Mouse (Mus musculus): ENCODE data around the gene Clec2d. TPM values are rescaled to one million over a fixed set of nuclear protein-coding genes. Genes with fewer than 3 reads are reported as not detected.
"Not testable (repeated sequence)": the region's sequence is repeated elsewhere in the genome, so short reads cannot be mapped to it uniquely, and the experiment has no call there.

Clec2d gene
- total and polyA plus RNA-seq, 2 experiments from 2014 or later = 9.7 TPM; not detected in 1

DNA sequence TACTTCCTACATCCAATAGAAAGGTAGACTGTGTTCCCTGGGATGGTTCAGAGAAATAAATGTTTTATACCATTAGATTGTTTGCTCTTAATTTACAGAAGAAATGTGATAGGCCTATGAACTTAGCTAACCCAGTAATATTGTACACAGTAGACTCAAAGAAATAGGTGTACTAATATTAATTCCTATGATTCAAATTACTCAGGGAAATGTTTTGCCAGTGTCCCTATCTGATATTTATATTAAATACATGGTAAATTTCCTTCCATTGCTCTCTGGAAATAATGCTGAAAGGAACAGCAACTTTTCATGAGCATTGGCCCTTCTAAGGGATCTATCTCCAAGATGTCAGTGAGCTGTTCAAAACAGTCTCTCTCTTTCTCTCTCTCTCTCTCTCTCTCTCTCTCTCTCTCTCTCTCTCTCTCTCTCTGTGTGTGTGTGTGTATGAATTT lies 6.8 kb downstream of the Clec2d start:
- H3K36me3 ChIP-seq (ENCODE audit: insufficient read depth) = no peaks in the 10 kb centered on the region
- no peak overlapping the region for H3K4me3 ChIP-seq (ENCODE audit: low read depth, low read length)
- H3K9me3 ChIP-seq (ENCODE audit: low read length) = no peaks in the 10 kb centered on the region
- H3K9ac ChIP-seq = no peak overlapping the region
- DNase-seq (no peak), ATAC-seq (no peak)
- H3K27ac ChIP-seq (ENCODE audit: low read depth, low read length) = no peak overlapping the region
- no peak for TF ChIP-seq CTCF (IDR thresholded peaks at IDR 0.05; ENCODE audit: low read depth)
- H3K27me3 ChIP-seq (ENCODE audit: insufficient read depth, low read length) = no peaks in the 10 kb centered on the region
- no peak overlapping the region for H3K4me2 ChIP-seq (ENCODE audit: low read depth)
- H3K4me1 ChIP-seq (ENCODE audit: insufficient read depth) = no peaks in the 10 kb centered on the region

DNA sequence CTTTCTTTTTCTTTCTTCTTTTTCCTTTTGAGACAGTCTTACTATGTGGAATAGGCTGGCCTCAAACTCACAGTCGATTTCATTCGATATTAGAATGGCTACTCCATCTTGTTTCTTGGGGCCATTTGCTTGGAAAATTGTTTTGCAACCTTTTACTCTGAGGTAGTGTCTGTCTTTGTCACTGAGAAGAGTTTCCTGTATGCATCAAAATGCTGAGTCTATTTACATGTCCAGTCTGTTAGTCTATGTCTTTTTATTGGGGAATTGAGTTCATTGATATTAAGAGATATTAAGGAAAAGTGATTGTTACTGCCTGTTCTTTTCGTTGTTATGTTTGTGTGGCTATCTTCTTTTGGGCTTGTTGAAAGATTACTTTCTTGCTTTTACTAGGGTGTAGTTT lies 7.4 kb downstream of the Clec2d start:
- not testable (repeated sequence) for H3K4me1 ChIP-seq (ENCODE audit: insufficient read depth); H3K27me3 ChIP-seq (ENCODE audit: insufficient read depth, low read length); DNase-seq; H3K9ac ChIP-seq; H3K9me3 ChIP-seq (ENCODE audit: low read length); H3K4me3 ChIP-seq (ENCODE audit: low read depth, low read length); ATAC-seq; H3K4me2 ChIP-seq (ENCODE audit: low read depth); H3K36me3 ChIP-seq (ENCODE audit: insufficient read depth); H3K27ac ChIP-seq (ENCODE audit: low read depth, low read length)
- 93% methylated on average over 3 of the region's 3 CpGs for WGBS

DNA sequence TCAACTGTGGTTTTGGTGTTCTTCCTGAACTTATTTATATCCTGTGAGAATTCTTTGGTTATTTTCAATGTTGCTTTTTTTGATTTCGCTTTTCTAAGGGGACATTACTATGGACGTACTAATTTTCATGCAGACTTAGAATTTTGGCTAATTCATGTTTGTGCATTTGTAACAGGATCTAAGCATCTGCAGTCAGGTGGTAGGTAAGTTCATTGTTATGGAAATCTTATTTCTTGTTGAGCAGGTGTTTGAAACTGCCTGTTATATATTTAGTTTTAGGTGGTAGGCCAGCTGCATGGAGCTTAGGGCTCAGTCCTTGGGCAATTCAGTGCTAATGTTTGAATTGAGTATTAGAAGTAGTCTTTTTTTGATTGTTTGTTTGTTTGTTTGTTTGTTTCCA lies 13.0 kb downstream of the Clec2d start:
- H3K36me3 ChIP-seq (ENCODE audit: insufficient read depth) = no peaks in the 10 kb centered on the region
- no peak overlapping the region for H3K27ac ChIP-seq (ENCODE audit: low read depth, low read length)
- H3K9me3 ChIP-seq (ENCODE audit: low read length) = no peaks in the 10 kb centered on the region
- no peak for ATAC-seq
- no peak overlapping the region for H3K4me2 ChIP-seq (ENCODE audit: low read depth)
- no peak overlapping the region for H3K4me3 ChIP-seq (ENCODE audit: low read depth, low read length)
- no peaks in the 10 kb centered on the region for H3K27me3 ChIP-seq (ENCODE audit: insufficient read depth, low read length)
- 90% methylated on average over 2 of the region's 2 CpGs for WGBS
- no peaks in the 10 kb centered on the region for H3K4me1 ChIP-seq (ENCODE audit: insufficient read depth)
- TF ChIP-seq CTCF (IDR thresholded peaks at IDR 0.05; ENCODE audit: low read depth) = no peak
- no peak overlapping the region for H3K9ac ChIP-seq
- no peak for DNase-seq

DNA sequence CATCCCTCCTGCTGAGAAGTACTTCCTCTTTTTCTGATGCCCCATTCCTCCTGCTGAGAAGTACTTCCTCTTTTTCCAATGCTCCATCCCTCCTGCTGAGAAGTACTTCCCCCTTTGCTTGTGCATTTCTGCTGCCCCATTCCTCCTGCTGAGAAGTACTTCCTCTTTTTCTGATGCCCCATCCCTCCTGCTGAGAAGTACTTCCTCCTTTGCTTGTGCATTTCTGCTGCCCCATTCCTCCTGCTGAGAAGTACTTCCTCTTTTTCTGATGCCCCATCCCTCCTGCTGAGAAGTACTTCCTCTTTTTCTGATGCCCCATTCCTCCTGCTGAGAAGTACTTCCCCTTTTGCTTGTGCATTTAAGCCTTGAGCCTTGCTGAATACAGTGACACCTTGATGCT lies 19.7 kb downstream of the Clec2d start:
- H3K36me3 ChIP-seq (ENCODE audit: insufficient read depth); ATAC-seq; H3K9ac ChIP-seq; DNase-seq; H3K4me3 ChIP-seq (ENCODE audit: low read depth, low read length); H3K27me3 ChIP-seq (ENCODE audit: insufficient read depth, low read length); H3K9me3 ChIP-seq (ENCODE audit: low read length); H3K4me2 ChIP-seq (ENCODE audit: low read depth); H3K27ac ChIP-seq (ENCODE audit: low read depth, low read length); H3K4me1 ChIP-seq (ENCODE audit: insufficient read depth): not testable (repeated sequence)

GRCm38 (mm10) chr6:129202306-129202705 lies 21.9 kb downstream of the Clec2d start:
- Histone ChIP-seq H3K4me2 (ENCODE audit: low read depth) (no peak overlapping the region), H3K9ac (no peak overlapping the region), H3K4me1 (ENCODE audit: insufficient read depth) (no peaks in the 10 kb centered on the region), H3K27me3 (ENCODE audit: insufficient read depth, low read length) (no peaks in the 10 kb centered on the region), H3K36me3 (ENCODE audit: insufficient read depth) (no peaks in the 10 kb centered on the region), H3K9me3 (ENCODE audit: low read length) (no peaks in the 10 kb centered on the region), H3K4me3 (ENCODE audit: low read depth, low read length) (no peak overlapping the region), H3K27ac (ENCODE audit: low read depth, low read length) (no peak overlapping the region)
- no peak for TF ChIP-seq CTCF (IDR thresholded peaks at IDR 0.05; ENCODE audit: low read depth)
- ATAC-seq = no peak
- WGBS = 79% methylated on average over 1 of the region's 1 CpGs
- no peak for DNase-seq

DNA sequence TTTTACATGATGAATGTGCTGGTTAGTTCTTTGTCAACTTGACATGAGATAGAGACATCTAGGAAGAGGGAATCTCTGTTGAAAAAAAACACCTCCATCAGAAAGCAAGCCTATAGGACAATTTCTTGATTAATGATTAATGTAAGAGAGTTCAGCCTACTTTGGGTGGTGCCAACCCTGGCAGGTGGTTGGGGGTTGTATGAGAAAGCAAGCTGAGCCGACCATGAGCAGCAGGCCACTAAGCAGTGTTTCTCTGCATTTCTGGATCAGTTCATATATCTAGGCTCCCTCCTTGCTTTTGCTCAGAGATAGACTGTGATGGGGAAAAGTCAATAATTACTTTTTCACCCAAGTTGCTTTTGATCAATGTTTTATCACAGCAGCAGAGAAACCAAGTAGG lies 23.9 kb downstream of the Clec2d start:
- no peak overlapping the region for H3K9ac ChIP-seq
- H3K27ac ChIP-seq (ENCODE audit: low read depth, low read length) = no peak overlapping the region
- WGBS = 85% methylated on average over 1 of the region's 1 CpGs
- H3K4me2 ChIP-seq (ENCODE audit: low read depth) = no peak overlapping the region
- H3K27me3 ChIP-seq (ENCODE audit: insufficient read depth, low read length) = no peaks in the 10 kb centered on the region
- no peak for DNase-seq
- H3K9me3 ChIP-seq (ENCODE audit: low read length) = no peaks in the 10 kb centered on the region
- no peaks in the 10 kb centered on the region for H3K4me1 ChIP-seq (ENCODE audit: insufficient read depth)
- H3K4me3 ChIP-seq (ENCODE audit: low read depth, low read length) = no peak overlapping the region
- H3K36me3 ChIP-seq (ENCODE audit: insufficient read depth) = no peaks in the 10 kb centered on the region
- ATAC-seq = no peak
- TF ChIP-seq CTCF (IDR thresholded peaks at IDR 0.05; ENCODE audit: low read depth) = no peak

GRCm38 (mm10) chr6:129204838-129205237 lies 24.4 kb downstream of the Clec2d start:
- WGBS = 85% methylated on average over 3 of the region's 3 CpGs
- no peak for TF ChIP-seq CTCF (IDR thresholded peaks at IDR 0.05; ENCODE audit: low read depth)
- no peaks in the 10 kb centered on the region for H3K36me3 ChIP-seq (ENCODE audit: insufficient read depth)
- ATAC-seq (no peak), DNase-seq (no peak)
- no peaks in the 10 kb centered on the region for H3K9me3 ChIP-seq (ENCODE audit: low read length)
- H3K4me2 ChIP-seq (ENCODE audit: low read depth) = no peak overlapping the region
- no peaks in the 10 kb centered on the region for H3K27me3 ChIP-seq (ENCODE audit: insufficient read depth, low read length)
- no peak overlapping the region for H3K9ac ChIP-seq
- H3K27ac ChIP-seq (ENCODE audit: low read depth, low read length) = no peak overlapping the region
- H3K4me3 ChIP-seq (ENCODE audit: low read depth, low read length) = no peak overlapping the region
- H3K4me1 ChIP-seq (ENCODE audit: insufficient read depth) = no peaks in the 10 kb centered on the region

DNA sequence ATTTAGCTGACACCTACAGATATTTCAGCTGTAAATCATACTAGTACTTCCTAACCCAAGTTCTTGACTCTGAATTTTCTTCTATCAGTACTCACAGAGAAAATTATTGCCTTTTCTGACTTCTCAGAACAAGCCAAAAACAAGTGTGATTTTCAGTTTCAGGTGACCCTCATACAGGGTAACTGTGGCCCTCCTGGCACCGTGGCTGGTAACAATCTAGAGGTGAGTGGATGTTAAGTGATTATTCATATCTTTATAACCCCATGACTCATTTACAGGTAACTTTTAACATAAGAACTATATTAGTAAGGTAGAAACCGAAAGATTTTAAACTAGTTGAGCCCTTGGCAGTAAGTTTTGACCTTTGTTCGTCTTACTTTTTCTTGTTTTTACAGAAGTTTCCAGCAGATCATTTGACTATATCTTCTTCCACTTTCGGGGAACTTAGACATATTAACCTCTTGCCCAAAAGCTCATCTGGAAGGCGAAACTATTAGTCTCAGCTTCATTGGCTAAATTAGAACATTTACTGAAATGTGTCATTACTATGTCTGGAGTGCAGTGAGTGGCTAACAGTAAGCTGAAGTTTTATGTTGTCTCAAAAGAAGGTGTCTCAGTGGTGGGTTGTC lies 28.6 kb downstream of the Clec2d start:
- no peak for TF ChIP-seq CTCF (IDR thresholded peaks at IDR 0.05; ENCODE audit: low read depth)
- DNase-seq (no peak), ATAC-seq (no peak)
- Histone ChIP-seq H3K27ac (ENCODE audit: low read depth, low read length) (no peak overlapping the region), H3K9me3 (ENCODE audit: low read length) (no peaks in the 10 kb centered on the region), H3K36me3 (ENCODE audit: insufficient read depth) (no peaks in the 10 kb centered on the region), H3K4me1 (ENCODE audit: insufficient read depth) (no peaks in the 10 kb centered on the region), H3K9ac (no peak overlapping the region), H3K4me2 (ENCODE audit: low read depth) (no peak overlapping the region), H3K27me3 (ENCODE audit: insufficient read depth, low read length) (no peaks in the 10 kb centered on the region), H3K4me3 (ENCODE audit: low read depth, low read length) (no peak overlapping the region)
- WGBS = 94% methylated on average over 5 of the region's 5 CpGs

All from forebrain, postnatal 0 days (tissue).